Mouse (Mus musculus) cerebellum, adult (tissue): ENCODE results near the gene Mthfd1l.
"Not testable (repeated sequence)": the region's sequence is repeated elsewhere in the genome, so short reads cannot be mapped to it uniquely, and the experiment has no call there.

Source experiments
- ATAC-seq: cut with Nextera tagmentation; 2 replicates; pipeline ENCODE4 v1.9.2; 2017; ENCODE audit warnings: mild to moderate bottlenecking, moderate library complexity, mixed read lengths; ENCODE audit not compliant: insufficient number of reproducible peaks, low FRiP score, low TSS enrichment

The Mthfd1l gene

DNA sequence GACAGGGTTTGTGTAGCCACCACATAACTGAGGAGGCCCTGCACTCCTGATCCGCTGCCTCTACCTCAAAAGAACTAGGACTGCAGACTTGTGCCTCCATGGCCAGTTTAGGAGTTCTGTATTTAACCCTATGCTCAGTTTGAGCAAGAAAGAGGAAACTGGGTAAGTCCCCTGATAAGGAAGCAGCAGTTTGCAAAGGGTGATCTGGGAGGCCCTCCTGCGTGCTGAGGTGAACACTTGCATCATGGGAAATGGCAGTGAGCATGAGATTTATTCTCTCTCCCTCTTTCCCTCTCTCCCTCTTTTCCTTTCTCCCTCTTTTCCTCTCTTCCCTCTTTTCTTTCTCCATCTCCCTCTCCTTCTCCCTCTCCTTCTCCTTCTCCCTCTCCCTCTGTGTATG is 209.5 kb downstream of the Mthfd1l start:
- no peak for ATAC-seq

DNA sequence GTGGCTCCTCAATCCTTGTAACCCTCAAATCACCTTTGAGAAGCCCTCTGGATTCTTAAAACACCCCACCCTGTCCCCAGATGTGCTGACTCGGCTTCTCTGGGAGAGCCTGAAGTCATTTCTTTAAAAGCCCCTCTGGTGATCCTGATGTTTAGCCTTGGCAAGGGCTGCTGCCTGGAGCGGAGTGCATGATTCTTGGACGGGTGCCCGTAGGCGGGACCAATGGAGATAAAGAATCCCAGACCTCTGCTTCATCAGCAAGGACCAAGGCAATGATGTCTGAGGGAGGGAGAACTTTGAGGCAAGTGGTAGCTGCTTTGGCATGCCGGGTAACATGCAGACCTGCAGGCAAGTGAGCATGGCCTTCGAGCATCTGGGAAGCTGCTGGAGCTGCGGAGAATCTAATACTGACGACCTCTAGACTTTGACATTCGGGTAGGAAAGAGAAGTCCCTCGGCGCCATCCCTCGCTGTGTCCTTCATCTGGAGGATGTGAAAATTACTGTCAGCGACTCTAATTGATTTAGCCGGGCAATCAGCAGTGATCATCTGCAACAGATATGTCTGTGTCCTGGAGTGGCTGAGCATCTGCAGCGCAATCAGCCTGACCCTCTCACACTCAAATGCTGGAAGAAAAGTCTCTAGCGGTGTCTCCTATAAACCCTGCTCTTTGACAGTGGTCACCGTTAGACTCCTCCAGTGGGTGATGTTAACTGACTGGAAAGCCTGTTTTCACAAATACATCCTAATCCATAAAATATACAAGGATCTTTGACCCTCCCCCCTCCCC is 215.9 kb downstream of the Mthfd1l start:
- ATAC-seq, result no peak

DNA sequence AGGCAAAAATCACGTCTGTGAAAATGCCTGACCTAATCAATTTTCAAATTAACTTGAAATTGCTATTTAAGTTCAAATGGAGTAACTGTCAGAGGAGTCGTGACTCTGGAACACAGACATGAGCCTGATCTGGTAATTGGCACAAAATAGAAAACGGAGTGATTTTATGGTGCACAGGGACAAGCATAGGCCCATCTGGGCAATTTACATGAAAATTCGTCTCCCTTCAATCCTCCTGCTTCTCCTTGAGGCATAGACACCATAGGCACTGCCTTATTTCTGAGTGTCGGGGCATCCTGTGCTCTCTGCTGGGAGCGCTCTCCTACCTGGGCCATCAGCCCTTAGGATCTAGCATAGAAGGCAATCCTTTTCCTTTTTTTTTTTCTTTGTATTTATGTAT is 216.5 kb downstream of the Mthfd1l start:
- no peak for ATAC-seq

DNA sequence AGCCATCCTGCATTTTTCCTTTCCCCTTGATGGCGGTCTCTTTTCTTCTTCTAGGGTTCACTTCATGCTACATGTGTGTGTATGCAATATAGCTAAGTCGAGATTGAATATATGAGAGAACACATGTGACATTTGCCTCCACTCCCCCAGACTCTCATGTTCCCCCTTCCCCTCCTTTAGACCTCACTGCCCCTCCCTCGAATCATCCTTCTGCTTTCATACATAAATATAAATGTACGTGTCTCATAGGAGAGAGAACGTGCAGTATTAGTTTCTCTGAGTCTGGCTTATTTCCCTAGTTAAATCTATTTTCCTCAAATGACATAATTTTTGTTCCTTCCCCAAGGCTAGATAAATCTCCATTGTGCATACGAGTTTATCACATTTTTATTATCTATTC is 226.1 kb downstream of the Mthfd1l start:
- no peak for ATAC-seq

DNA sequence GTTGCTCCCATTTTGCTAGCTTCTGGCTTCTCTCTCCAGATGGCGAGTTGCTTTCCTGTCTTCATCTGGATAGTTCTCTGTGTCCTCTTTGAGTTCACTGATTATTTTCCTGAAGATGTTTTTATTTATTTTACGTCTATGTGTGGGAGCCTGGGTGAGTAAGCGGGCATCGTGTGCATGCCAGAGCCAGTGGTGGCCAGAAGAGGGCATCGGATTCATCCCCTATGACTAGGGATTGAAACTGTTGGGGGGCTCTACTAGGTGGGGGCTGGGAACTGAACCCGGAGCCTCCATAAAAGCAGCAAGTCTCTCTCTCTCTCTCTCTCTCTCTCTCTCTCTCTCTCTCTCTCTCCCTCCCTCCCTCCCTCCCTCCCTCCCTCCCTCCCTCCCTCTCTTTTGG is 227.0 kb downstream of the Mthfd1l start:
- ATAC-seq, result no peak

DNA sequence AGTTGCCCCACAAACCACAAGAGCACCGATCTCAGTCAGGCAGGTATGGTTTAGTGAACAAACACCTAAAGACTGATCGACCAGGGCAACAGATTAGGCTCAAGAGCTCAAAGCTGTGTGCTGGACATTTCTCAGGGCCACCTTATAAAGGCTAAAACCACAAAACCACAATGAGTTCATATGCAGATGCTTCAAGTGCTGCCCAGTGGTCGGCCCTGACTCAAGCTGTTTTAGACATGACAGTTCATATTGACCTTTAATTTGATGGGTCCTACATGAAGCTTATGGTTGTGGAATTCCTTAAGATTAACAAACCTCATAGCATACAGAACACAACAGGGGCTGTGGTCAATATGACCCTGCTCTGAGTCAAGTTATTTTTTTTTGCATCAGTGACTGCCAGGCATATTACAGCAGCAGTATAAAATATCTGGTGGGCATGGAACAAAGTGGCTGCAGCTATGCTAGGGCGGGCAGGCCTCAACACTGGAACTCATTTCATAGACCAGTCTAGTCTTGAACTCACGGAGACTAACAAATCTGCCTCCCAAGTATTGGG is 227.7 kb downstream of the Mthfd1l start:
- ATAC-seq, result no peak

DNA sequence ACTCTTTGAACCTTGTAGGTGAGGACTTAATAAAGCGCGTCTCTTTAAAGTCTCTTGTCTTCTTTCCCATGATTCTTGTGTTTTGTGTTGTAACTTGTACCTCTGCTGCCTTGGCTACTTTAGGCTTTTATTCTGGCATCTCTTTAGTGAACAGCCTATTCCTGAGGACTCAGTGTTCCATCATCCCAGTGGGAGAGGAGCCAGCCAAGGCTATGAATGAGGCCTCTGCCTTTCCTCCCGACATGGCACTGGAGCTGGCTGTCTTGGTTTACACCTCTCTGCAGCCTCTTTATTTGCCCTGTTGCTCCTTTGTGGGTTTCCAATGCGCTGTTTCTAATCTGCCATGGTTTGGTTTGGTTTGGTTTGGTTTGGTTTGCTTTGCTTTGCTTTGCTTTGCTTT is 228.2 kb downstream of the Mthfd1l start:
- ATAC-seq, result no peak

DNA sequence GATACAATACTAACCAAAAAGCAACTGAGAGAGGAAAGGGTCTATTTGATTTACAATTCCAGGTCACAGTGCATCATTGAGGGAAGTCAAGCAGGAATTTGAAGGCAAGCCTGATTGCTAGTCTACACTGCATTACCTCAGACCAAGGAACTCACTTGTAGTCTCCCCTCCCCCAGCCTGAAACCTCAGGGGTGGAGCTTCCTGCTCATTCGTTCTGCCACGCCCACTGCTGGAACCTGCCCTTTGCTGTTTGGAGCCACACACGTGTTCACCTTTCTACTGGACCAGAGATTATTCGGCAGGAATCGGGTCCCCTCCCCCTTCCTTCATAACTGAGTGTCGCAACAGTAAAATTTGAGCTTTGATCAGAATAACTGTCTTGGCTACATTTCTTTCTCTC is 230.7 kb downstream of the Mthfd1l start:
- not testable (repeated sequence) for ATAC-seq

DNA sequence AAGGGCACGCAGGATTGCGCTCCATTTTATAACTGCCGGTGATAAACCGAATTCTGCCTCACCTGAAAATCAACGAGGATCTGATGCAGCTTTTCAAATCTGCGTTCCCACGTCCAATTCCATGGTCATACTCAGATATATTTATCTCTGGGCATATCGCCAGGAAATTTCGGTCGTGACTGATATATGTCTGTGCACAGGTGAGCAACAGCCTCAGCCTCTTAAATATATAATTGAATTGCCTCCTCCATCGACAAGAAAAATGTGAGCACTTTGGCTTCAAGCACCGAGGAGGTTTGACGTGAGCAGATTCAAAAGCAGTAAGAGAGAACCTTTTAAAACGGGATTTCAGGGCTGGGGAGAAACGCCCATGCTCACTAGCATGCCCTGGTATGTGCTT is 236.1 kb downstream of the Mthfd1l start:
- no peak for ATAC-seq

DNA sequence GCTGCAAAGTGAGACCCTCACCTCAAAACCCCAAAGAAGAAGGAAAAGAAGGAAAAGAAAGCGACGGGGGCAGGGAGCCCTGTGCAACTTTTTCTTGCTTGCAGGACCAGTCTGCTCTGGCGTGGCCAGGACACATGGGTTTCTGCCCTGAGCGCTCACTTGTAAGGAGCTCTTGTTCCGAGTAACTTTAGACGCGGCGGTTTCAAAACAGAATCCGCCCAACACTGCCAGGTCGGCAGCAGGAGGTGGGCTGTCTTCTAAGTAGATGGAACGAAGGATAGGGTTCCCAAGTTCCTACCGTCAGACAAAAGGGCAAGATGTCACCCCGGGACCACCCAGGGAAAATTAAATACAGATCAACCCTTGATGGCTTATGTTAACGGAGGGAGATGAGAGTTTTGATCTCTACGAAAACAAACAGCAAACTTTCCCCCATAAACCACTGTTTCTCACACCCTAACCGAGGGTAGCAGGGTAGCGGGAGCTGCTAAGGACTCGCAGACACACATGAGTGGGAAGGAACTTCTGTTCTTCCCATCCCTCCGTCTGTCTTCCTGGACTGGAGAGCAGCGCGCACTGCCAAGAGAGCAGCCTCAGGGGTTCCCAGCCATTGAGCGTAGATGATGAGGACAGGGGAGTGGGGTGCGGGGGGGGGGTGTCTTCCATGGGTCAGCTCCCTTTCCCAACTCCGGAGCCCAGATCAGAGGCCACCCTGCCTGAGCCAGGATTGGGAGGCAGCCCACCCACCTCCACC is 237.6 kb downstream of the Mthfd1l start:
- no peak for ATAC-seq

DNA sequence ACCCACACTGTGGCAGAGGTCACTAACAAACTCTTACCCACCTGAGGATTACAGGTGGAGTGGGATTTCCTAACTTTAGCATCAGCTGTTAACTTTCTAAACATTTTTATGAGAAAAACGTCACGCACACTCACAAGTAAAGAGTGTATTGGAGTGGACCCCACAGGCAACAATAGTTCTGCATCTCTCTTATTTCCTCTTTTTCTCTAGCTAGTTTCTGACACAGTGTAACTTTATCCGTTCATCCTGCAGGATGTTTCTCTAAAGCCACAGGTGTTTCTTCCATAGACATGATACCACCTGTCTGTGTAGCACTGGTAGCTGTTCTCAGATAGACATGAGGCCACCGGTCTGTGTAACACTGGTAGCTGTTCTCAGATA is 238.1 kb downstream of the Mthfd1l start:
- ATAC-seq, result no peak
